Mouse (Mus musculus): ENCODE data around the gene Defa2.
"Not testable (repeated sequence)": the region's sequence is repeated elsewhere in the genome, so short reads cannot be mapped to it uniquely, and the experiment has no call there.

Defa2 gene

DNA sequence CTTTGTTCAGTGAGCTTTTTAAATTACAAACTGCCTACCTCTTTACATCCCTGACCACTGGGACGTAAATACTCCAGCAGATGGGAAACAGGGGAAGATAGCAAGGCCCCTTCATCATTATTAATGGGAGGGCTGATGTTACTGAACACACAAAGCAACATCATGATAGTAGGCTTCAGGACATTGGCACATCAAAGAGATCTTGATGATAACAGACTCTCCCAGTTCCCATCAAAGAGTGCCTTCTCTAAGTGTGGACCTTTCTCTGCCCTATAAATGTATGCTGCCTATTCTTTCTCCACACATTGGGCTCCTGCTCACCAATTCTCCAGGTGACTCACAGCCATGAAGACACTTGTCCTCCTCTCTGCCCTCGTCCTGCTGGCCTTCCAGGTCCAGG lies at the start of gene Defa2:
Gene Defa2, plus strand, starts transcription at position 301 of the 400 bp plus-strand sequence.
- DNase-seq (ENCODE audit: low spot score in 2 of 2): not testable (repeated sequence)

GRCm38 (mm10) chr8:21391511-21391910 lies 13.2 kb downstream of the Defa2 start, which contains the start of gene Defa33:
Defa33 (plus strand) TSS chr8:21391811.
- not testable (repeated sequence) for DNase-seq (ENCODE audit: low spot score in 2 of 2)

- not testable (repeated sequence) for DNase-seq (ENCODE audit: low spot score in 2 of 2)
These were observed 48.8 kb downstream of the Defa2 start, which contains the start of gene Defa36 for GRCm38 (mm10) chr8:21427111-21427510. Defa36 (plus strand) TSS chr8:21427411.
